Mouse (Mus musculus) kidney, embryonic 16.5 days (tissue): ENCODE results near the gene Gas2l1. TPM values are rescaled to one million over a fixed set of nuclear protein-coding genes. Genes with fewer than 3 reads are reported as not detected.

Experiments
- ATAC-seq: fragments of 200-750 bp; cut with Nextera tagmentation; 2 replicates; pipeline ENCODE4 v1.8.0; 2017; ENCODE audit warnings: moderate TSS enrichment; ENCODE audit not compliant: low FRiP score, low TSS enrichment
- H3K27ac ChIP-seq: fragments of 300-500 bp; sonication (generic); 2 replicates; pipeline ENCODE4 v1.5.1; 2014; ENCODE audit warnings: low read length
- H3K27me3 ChIP-seq: fragments of 300-500 bp; sonication (generic); 2 replicates; pipeline ENCODE4 v1.6.1; 2014; ENCODE audit warnings: low read length, control low read depth, mixed read lengths; ENCODE audit not compliant: insufficient read depth
- H3K36me3 ChIP-seq: fragments of 300-500 bp; sonication (generic); 2 replicates; pipeline ENCODE4 v1.6.1; 2014; ENCODE audit warnings: low read length, control low read depth, mixed read lengths; ENCODE audit not compliant: insufficient read depth
- H3K4me1 ChIP-seq: fragments of 300-500 bp; sonication (generic); 2 replicates; pipeline ENCODE4 v1.6.1; 2014; ENCODE audit warnings: low read length, control low read depth, mixed read lengths; ENCODE audit not compliant: insufficient read depth
- H3K4me2 ChIP-seq: fragments of 300-500 bp; sonication (generic); replicated peaks from 2 replicates; pipeline ENCODE4 v1.6.1; 2014; ENCODE audit warnings: low read depth, low read length
- H3K4me3 ChIP-seq: fragments of 300-500 bp; sonication (generic); 2 replicates; pipeline ENCODE4 v1.5.1; 2014; ENCODE audit warnings: mild to moderate bottlenecking, low read length
- H3K9ac ChIP-seq: fragments of 300-500 bp; sonication (generic); replicated peaks from 2 replicates; pipeline ENCODE4 v1.6.1; 2014; ENCODE audit warnings: low read length
- H3K9me3 ChIP-seq: fragments of 300-500 bp; sonication (generic); 2 replicates; pipeline ENCODE4 v1.6.1; 2016; ENCODE audit warnings: low read length, control low read depth
- WGBS: fragments of 180-500 bp; shearing (Covaris S2); extraction: QIAGEN DNeasy Blood & Tissue Kit; methylation state at CpG from one replicate; pipeline ENCODE4 v1.1.7; 2014; 5-methylcytosine and 5-hydroxymethylcytosine counted together
- polyA plus RNA-seq: library from polyadenylated mRNA; unstranded; fragments of >200 nt; fragmentation: Nextera tagmentation; extraction: Ambion mirVana; gene quantifications from 2 replicates; pipeline ENCODE4 v1.2.1, GENCODE M21; 2015

The Gas2l1 gene
- polyA plus RNA-seq, result 28.4 and 28.7 TPM in 2 replicates

GRCm38 (mm10) chr11:5065056-5065821 lies at the start of gene Gas2l1:
Gas2l1 (minus strand) TSS chr11:5065327.
- Histone ChIP-seq H3K36me3 (peaks cover 21% of the 10 kb centered on the region), H3K27me3 (peaks cover 18% of the 10 kb centered on the region), H3K27ac (peak within 1 kb of the TSS; percentile 68), H3K9me3 (no peaks in the 10 kb centered on the region), H3K9ac (peak within 1 kb of the TSS; percentile 79), H3K4me1 (peaks cover 41% of the 10 kb centered on the region), H3K4me2 (peak within 1 kb of the TSS; percentile 73), H3K4me3 (peak within 1 kb of the TSS; percentile 72)
- under 1% methylated on average over 46 of the region's 50 CpGs for WGBS
- peak; percentile 83 for ATAC-seq

GRCm38 (mm10) chr11:5113645-5114044 lies 48.5 kb upstream of the Gas2l1 start:
- H3K4me1 ChIP-seq, result no peaks in the 10 kb centered on the region
- no peak overlapping the region for H3K4me2 ChIP-seq
- no peak overlapping the region for H3K9ac ChIP-seq
- no peaks in the 10 kb centered on the region for H3K36me3 ChIP-seq
- H3K27ac ChIP-seq, result no peak overlapping the region
- no peaks in the 10 kb centered on the region for H3K27me3 ChIP-seq
- no peaks in the 10 kb centered on the region for H3K9me3 ChIP-seq
- 82% methylated on average over 7 of the region's 7 CpGs for WGBS
- no peak for ATAC-seq
- H3K4me3 ChIP-seq, result no peak overlapping the region

- peaks cover 12% of the 10 kb centered on the region; the same call in 1 of the 2 replicates for H3K36me3 ChIP-seq
- no peaks in the 10 kb centered on the region for H3K4me1 ChIP-seq
- 79% methylated on average over 8 of the region's 8 CpGs for WGBS
- ATAC-seq, result no peak
- no peaks in the 10 kb centered on the region for H3K27me3 ChIP-seq
- no peak overlapping the region for H3K4me3 ChIP-seq
- no peak overlapping the region for H3K27ac ChIP-seq
- no peak overlapping the region for H3K4me2 ChIP-seq
- H3K9me3 ChIP-seq, result no peaks in the 10 kb centered on the region
- H3K9ac ChIP-seq, result no peak overlapping the region
Observed at GRCm38 (mm10) chr11:5109441-5109840, 44.3 kb upstream of the Gas2l1 start.

GRCm38 (mm10) chr11:5103986-5104509 lies 38.9 kb upstream of the Gas2l1 start:
- no peak for ATAC-seq
- WGBS, result 93% methylated on average over 4 of the region's 4 CpGs
- H3K36me3 ChIP-seq, result peaks cover 20% of the 10 kb centered on the region; the same call in 1 of the 2 replicates
- 0 out of 2 replicates have a peak overlapping the region, but pooled peaks have one; percentile 6 for H3K9ac ChIP-seq
- H3K27ac ChIP-seq, result no peak overlapping the region
- no peak overlapping the region for H3K4me2 ChIP-seq
- H3K4me1 ChIP-seq, result peaks cover 17% of the 10 kb centered on the region
- H3K27me3 ChIP-seq, result no peaks in the 10 kb centered on the region
- H3K9me3 ChIP-seq, result no peaks in the 10 kb centered on the region
- no peak overlapping the region for H3K4me3 ChIP-seq

- Histone ChIP-seq H3K4me1 (peaks cover 18% of the 10 kb centered on the region), H3K36me3 (peaks cover 20% of the 10 kb centered on the region; the same call in 1 of the 2 replicates), H3K27me3 (no peaks in the 10 kb centered on the region), H3K9ac (no peak overlapping the region), H3K9me3 (no peaks in the 10 kb centered on the region), H3K4me3 (no peak overlapping the region), H3K27ac (no peak overlapping the region), H3K4me2 (no peak overlapping the region)
- 85% methylated on average over 7 of the region's 7 CpGs for WGBS
- ATAC-seq, result no peak
Observed at GRCm38 (mm10) chr11:5102384-5102783, 37.3 kb upstream of the Gas2l1 start.

- peaks cover 26% of the 10 kb centered on the region for H3K4me1 ChIP-seq
- no peak overlapping the region for H3K9ac ChIP-seq
- no peaks in the 10 kb centered on the region for H3K27me3 ChIP-seq
- no peak overlapping the region for H3K4me3 ChIP-seq
- H3K4me2 ChIP-seq, result no peak overlapping the region
- no peak for ATAC-seq
- H3K27ac ChIP-seq, result peak overlapping the region; percentile 99; the same call in 1 of the 2 replicates
- no peaks in the 10 kb centered on the region for H3K9me3 ChIP-seq
- WGBS, result 70% methylated on average over 6 of the region's 6 CpGs
- peaks cover 20% of the 10 kb centered on the region; the same call in 1 of the 2 replicates for H3K36me3 ChIP-seq
Observed at GRCm38 (mm10) chr11:5101641-5102040, 36.5 kb upstream of the Gas2l1 start.

GRCm38 (mm10) chr11:5100801-5101200 lies 35.7 kb upstream of the Gas2l1 start:
- Histone ChIP-seq H3K4me3 (peak overlapping the region; percentile 100), H3K27me3 (no peaks in the 10 kb centered on the region), H3K36me3 (peaks cover 16% of the 10 kb centered on the region; the same call in 1 of the 2 replicates), H3K9ac (peak overlapping the region; percentile 100; the same call in 1 of the 2 replicates), H3K9me3 (no peaks in the 10 kb centered on the region), H3K4me2 (peak overlapping the region; percentile 88), H3K27ac (peak overlapping the region; percentile 99), H3K4me1 (peaks cover 33% of the 10 kb centered on the region)
- ATAC-seq, result no peak
- WGBS, result 32% methylated on average over 5 of the region's 5 CpGs

- Histone ChIP-seq H3K4me3 (peak overlapping the region; percentile 100), H3K4me2 (peak overlapping the region; percentile 88), H3K27ac (peak overlapping the region; percentile 99), H3K4me1 (peaks cover 34% of the 10 kb centered on the region), H3K9me3 (no peaks in the 10 kb centered on the region), H3K27me3 (no peaks in the 10 kb centered on the region), H3K36me3 (0 out of 2 replicates have a peak, but pooled peaks cover 12% of the 10 kb centered on the region), H3K9ac (peak overlapping the region; percentile 100)
- no peak for ATAC-seq
- WGBS, result 1% methylated on average over 7 of the region's 7 CpGs
Observed at GRCm38 (mm10) chr11:5100283-5100682, 35.2 kb upstream of the Gas2l1 start.

GRCm38 (mm10) chr11:5099576-5100183 lies 34.6 kb upstream of the Gas2l1 start:
- peak; percentile 76 for ATAC-seq
- peak overlapping the region; percentile 100 for H3K4me3 ChIP-seq
- H3K4me2 ChIP-seq, result peak overlapping the region; percentile 88
- peaks cover 34% of the 10 kb centered on the region for H3K4me1 ChIP-seq
- H3K9ac ChIP-seq, result peak overlapping the region; percentile 100
- 0% methylated on average over 31 of the region's 31 CpGs for WGBS
- H3K27me3 ChIP-seq, result no peaks in the 10 kb centered on the region
- 0 out of 2 replicates have a peak, but pooled peaks cover 8% of the 10 kb centered on the region for H3K36me3 ChIP-seq
- no peaks in the 10 kb centered on the region for H3K9me3 ChIP-seq
- H3K27ac ChIP-seq, result peak overlapping the region; percentile 99
